ENCODE assay signal across 13 mouse cellular contexts in genomic region chrX:162554513-162554912, GRCm38 (mm10).
DNase-seq lines count a peak whose midpoint lies in the region; ATAC-seq and TF ChIP-seq lines count a peak whose summit lies in the region.
"Had no signal": no experiment of that assay in that cellular context is flagged by ENCODE, and none has a peak within 500 bp of the region (broad histone marks: within the 10 kb centered on the region; RNA-seq: fewer than 3 reads in every experiment).

No protein-coding gene starts in this region.

- no peak overlapping the region for H3K4me3 ChIP-seq in forebrain, embryonic 14.5 days (ENCODE audit: low read depth, low read length)
- no peak overlapping the region for H3K4me3 ChIP-seq in forebrain, embryonic 10.5 days
- no peak overlapping the region for H3K4me3 ChIP-seq in MEL (ENCODE audit: control insufficient read depth in 1 of 2, insufficient read depth in 1 of 2, low read depth in 2 of 2, low read length in 2 of 2)
- H3K4me3 ChIP-seq: forebrain, embryonic 15.5 days; limb, embryonic 13.5 days; midbrain, embryonic 12.5 days had no signal

- no peak for TF ChIP-seq POLR2A in MEL (IDR thresholded peaks at IDR 0.05; ENCODE audit: control insufficient read depth in 1 of 2, insufficient read depth in 1 of 2, low read depth in 1 of 2, low read length in 2 of 2, poor library complexity in 1 of 2)

- H3K4me2 ChIP-seq in forebrain, embryonic 14.5 days (ENCODE audit: low read length), result no peak overlapping the region
- H3K4me2 ChIP-seq: forebrain, embryonic 15.5 days; heart, embryonic 11.5 days; limb, embryonic 13.5 days; midbrain, embryonic 12.5 days had no signal

- DNase-seq in forebrain, embryonic 14.5 days (ENCODE audit: low spot score), result peak; percentile 51
- no peak for DNase-seq in forebrain, embryonic 10.5 days (ENCODE audit: extremely low spot score, low spot score)
- peak; percentile 25 to 50 for DNase-seq in layer of hippocampus, adult 18-20 months (ENCODE audit: low spot score in 2 of 2)
- DNase-seq in layer of hippocampus, postnatal 25 days (ENCODE audit: extremely low spot score in 1 of 2, low spot score in 1 of 2), result no peak
- DNase-seq in MEL (ENCODE audit: low read depth, low spot score), result peak; percentile 14
- peak; percentile 82 for DNase-seq in cerebellum, adult 9-10 months
- DNase-seq in B cell, adult 2 months, result no peak
- DNase-seq in embryo, embryonic 10 days (ENCODE audit: low spot score), result no peak
- DNase-seq: kidney, adult 11 months had no signal

- no peak overlapping the region for H3K9ac ChIP-seq in forebrain, embryonic 14.5 days (ENCODE audit: low read length)
- no peak overlapping the region for H3K9ac ChIP-seq in MEL (ENCODE audit: control insufficient read depth, low read depth, low read length, poor library complexity, severe bottlenecking)
- H3K9ac ChIP-seq: forebrain, embryonic 15.5 days; limb, embryonic 13.5 days; midbrain, embryonic 12.5 days had no signal

- H3K9me3 ChIP-seq in forebrain, embryonic 14.5 days (replicated peaks; ENCODE audit: control insufficient read depth, low read length), result no peaks in the 10 kb centered on the region
- H3K9me3 ChIP-seq in forebrain, embryonic 10.5 days, result no peaks in the 10 kb centered on the region
- H3K9me3 ChIP-seq in MEL (replicated peaks; ENCODE audit: insufficient read depth, low read length), result no peaks in the 10 kb centered on the region
- H3K9me3 ChIP-seq: forebrain, embryonic 15.5 days; limb, embryonic 13.5 days; midbrain, embryonic 12.5 days had no signal

- H3K27ac ChIP-seq in forebrain, embryonic 14.5 days (ENCODE audit: low read depth, low read length), result no peak overlapping the region
- no peak overlapping the region for H3K27ac ChIP-seq in forebrain, embryonic 10.5 days
- no peak overlapping the region for H3K27ac ChIP-seq in MEL (ENCODE audit: control insufficient read depth, low read depth, low read length)
- H3K27ac ChIP-seq: limb, embryonic 13.5 days; midbrain, embryonic 12.5 days had no signal

- WGBS in forebrain, embryonic 14.5 days, result 67% methylated on average over 3 of the region's 3 CpGs
- 89% methylated on average over 3 of the region's 3 CpGs for WGBS in forebrain, embryonic 10.5 days

- no peak for TF ChIP-seq EP300 in MEL (IDR thresholded peaks at IDR 0.05; ENCODE audit: low read depth in 1 of 2, low read length in 2 of 2)

- H3K36me3 ChIP-seq in forebrain, embryonic 14.5 days (ENCODE audit: control insufficient read depth, insufficient read depth, low read length), result no peaks in the 10 kb centered on the region
- H3K36me3 ChIP-seq in forebrain, embryonic 10.5 days (replicated peaks), result no peaks in the 10 kb centered on the region
- H3K36me3 ChIP-seq in MEL (ENCODE audit: control insufficient read depth in 1 of 2, insufficient read depth in 2 of 2, low read length in 2 of 2), result no peaks in the 10 kb centered on the region
- H3K36me3 ChIP-seq: forebrain, embryonic 15.5 days; limb, embryonic 13.5 days; midbrain, embryonic 12.5 days had no signal

- ATAC-seq in forebrain, embryonic 14.5 days, result no peak
- ATAC-seq: forebrain, embryonic 15.5 days had no signal

- no peak for TF ChIP-seq RAD21 in MEL (IDR thresholded peaks at IDR 0.05; ENCODE audit: low read depth, low read length)

- H3K79me2 ChIP-seq in MEL (ENCODE audit: control insufficient read depth, insufficient read depth, low read length, poor library complexity), result no peaks in the 10 kb centered on the region

- 0 out of 2 replicates have a peak, but pooled peaks cover 4% of the 10 kb centered on the region for H3K27me3 ChIP-seq in forebrain, embryonic 14.5 days (replicated peaks; ENCODE audit: control insufficient read depth, insufficient read depth, low read length)
- peaks cover 90% of the 10 kb centered on the region for H3K27me3 ChIP-seq in forebrain, embryonic 10.5 days (ENCODE audit: poor library complexity, severe bottlenecking)
- H3K27me3 ChIP-seq in MEL (ENCODE audit: control insufficient read depth in 1 of 2, insufficient read depth in 2 of 2, low read length in 2 of 2), result no peaks in the 10 kb centered on the region
- H3K27me3 ChIP-seq: forebrain, embryonic 15.5 days had no signal

- no peaks in the 10 kb centered on the region; the same call in 1 of the 2 replicates for H3K4me1 ChIP-seq in forebrain, embryonic 14.5 days (ENCODE audit: control insufficient read depth, insufficient read depth, low read length)
- H3K4me1 ChIP-seq in forebrain, embryonic 10.5 days, result no peaks in the 10 kb centered on the region
- H3K4me1 ChIP-seq in MEL (ENCODE audit: control insufficient read depth in 1 of 2, insufficient read depth in 2 of 2, low read length in 2 of 2), result no peaks in the 10 kb centered on the region
- H3K4me1 ChIP-seq: limb, embryonic 13.5 days; midbrain, embryonic 12.5 days had no signal

- TF ChIP-seq CTCF in MEL (IDR thresholded peaks at IDR 0.05 in 2 of 3, conservative IDR thresholded peaks at IDR 0.05 in 1 of 3; ENCODE audit: control insufficient read depth in 1 of 3, insufficient read depth in 1 of 3, low read depth in 2 of 3, low read length in 3 of 3, poor library complexity in 1 of 3, severe bottlenecking in 1 of 3), result no peak

TF ChIP-seq in MEL, 35 proteins besides CTCF, POLR2A, EP300 and RAD21:
- no peak for TF ChIP-seq SMC3 (IDR thresholded peaks at IDR 0.05; ENCODE audit: low read depth, low read length)
- no peak for TF ChIP-seq BHLHE40 (IDR thresholded peaks at IDR 0.05; ENCODE audit: borderline replicate concordance, low read depth, low read length)
- TF ChIP-seq ZC3H11A (IDR thresholded peaks at IDR 0.05; ENCODE audit: low read depth, low read length), result no peak
- TF ChIP-seq MYB (IDR thresholded peaks at IDR 0.05; ENCODE audit: low read depth, low read length), result no peak
- TF ChIP-seq NELFE (IDR thresholded peaks at IDR 0.05; ENCODE audit: low read depth, low read length), result no peak
- no peak for TF ChIP-seq GABPA (IDR thresholded peaks at IDR 0.05; ENCODE audit: low read depth, low read length)
- no peak for TF ChIP-seq TAL1 (IDR thresholded peaks at IDR 0.05; ENCODE audit: low read length)
- no peak for TF ChIP-seq GATA1 (IDR thresholded peaks at IDR 0.05; ENCODE audit: low read depth, low read length)
- TF ChIP-seq CHD2 (IDR thresholded peaks at IDR 0.05; ENCODE audit: low read length), result no peak
- no peak for TF ChIP-seq ZNF384 (IDR thresholded peaks at IDR 0.05; ENCODE audit: low read depth, low read length)

Comparison
In these comparisons a context has a peak if more than half of its experiments do, and no peak if none do; other contexts are left out.
1. DNase-seq: peak in forebrain, embryonic 14.5 days (single experiment), layer of hippocampus, adult 18-20 months (2 of 2), MEL (single experiment) and cerebellum, adult 9-10 months (single experiment); none in forebrain, embryonic 10.5 days (single experiment), layer of hippocampus, postnatal 25 days (0 of 2), B cell, adult 2 months (0 of 2) and embryo, embryonic 10 days (single experiment).